Mouse (Mus musculus) testis, postnatal 10 days (tissue): ENCODE data around the gene Aebp2.
A peak's percentile ranks its signal among the peaks of the same experiment; 100 is the strongest.

Source experiments
- DNase-seq: peaks from one replicate; pipeline ENCODE4 v3.0.0; 2021; ENCODE audit warnings: low spot score

Gene Aebp2

GRCm38 (mm10) chr6:140696192-140696879 lies 73.9 kb downstream of the Aebp2 start:
- DNase-seq, result no peak

GRCm38 (mm10) chr6:140697994-140698393 lies 75.5 kb downstream of the Aebp2 start:
- no peak for DNase-seq

- DNase-seq, result no peak
These were observed 76.1 kb downstream of the Aebp2 start for GRCm38 (mm10) chr6:140698596-140698995.

- no peak for DNase-seq
These were observed 78.8 kb downstream of the Aebp2 start for GRCm38 (mm10) chr6:140701259-140701658.

- no peak for DNase-seq
These were observed 82.7 kb downstream of the Aebp2 start for GRCm38 (mm10) chr6:140705132-140705531.

GRCm38 (mm10) chr6:140706056-140706455 lies 83.6 kb downstream of the Aebp2 start:
- no peak for DNase-seq

GRCm38 (mm10) chr6:140708059-140708458 lies 85.6 kb downstream of the Aebp2 start:
- no peak for DNase-seq

- DNase-seq, result no peak
These were observed 87.1 kb downstream of the Aebp2 start for GRCm38 (mm10) chr6:140709415-140710107.

GRCm38 (mm10) chr6:140712754-140713153 lies 90.3 kb downstream of the Aebp2 start:
- peak; percentile 81 for DNase-seq

- DNase-seq, result peak; percentile 86
These were observed 92.5 kb downstream of the Aebp2 start for GRCm38 (mm10) chr6:140714905-140715365.

- DNase-seq, result no peak
These were observed 99.6 kb downstream of the Aebp2 start for GRCm38 (mm10) chr6:140722058-140722457.
